Mouse (Mus musculus) bone marrow, adult 2 months (tissue): ENCODE data around the gene Syt16.

Experiments
- CTCF ChIP-seq: fragments of 200-500 bp; IDR thresholded peaks from 2 replicates; pipeline ENCODE4 v1.5.1; 2011; ENCODE audit warnings: low read length, control low read depth; ENCODE audit not compliant: control insufficient read depth, insufficient read depth
- POLR2A ChIP-seq: fragments of 200-500 bp; IDR thresholded peaks from 2 replicates; pipeline ENCODE4 v1.6.1; 2011; ENCODE audit warnings: low read depth, mild to moderate bottlenecking, control low read depth, low read length, borderline replicate concordance; ENCODE audit not compliant: control insufficient read depth

DNA sequence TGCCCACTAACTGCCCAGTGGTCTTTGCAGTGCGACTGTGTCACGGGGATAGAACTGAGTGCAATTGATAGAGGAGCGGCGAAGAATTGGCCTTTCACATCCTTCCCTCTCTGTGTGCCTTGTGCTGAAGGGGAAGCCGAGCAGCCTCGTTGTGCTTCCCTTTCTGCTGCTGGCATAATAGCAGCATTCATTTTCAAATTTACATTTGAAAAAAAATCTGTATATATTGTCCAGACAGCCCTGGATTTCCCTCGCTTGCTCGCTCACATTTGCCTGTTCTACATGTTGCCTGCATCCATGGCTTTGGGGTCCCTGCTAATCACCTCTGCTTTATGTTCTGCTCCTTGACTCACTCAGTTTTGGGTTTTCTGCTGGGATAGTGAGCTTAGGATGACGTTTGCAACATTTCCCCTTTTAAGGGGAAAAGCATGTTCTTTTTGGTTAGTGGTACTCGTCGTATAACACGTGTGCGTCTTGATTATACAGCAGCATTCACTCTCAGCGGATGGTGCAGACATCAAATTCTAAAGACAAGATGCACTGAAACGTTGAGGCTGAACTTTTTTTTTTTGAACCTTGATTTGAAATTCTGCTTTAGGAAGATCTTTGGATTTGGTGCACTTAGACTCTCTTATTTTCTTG is 271.3 kb downstream of the Syt16 start:
- TF ChIP-seq CTCF (no peak), POLR2A (no peak)
